Mouse (Mus musculus): ENCODE measurements around the gene Ice2.

Ice2 gene

DNA sequence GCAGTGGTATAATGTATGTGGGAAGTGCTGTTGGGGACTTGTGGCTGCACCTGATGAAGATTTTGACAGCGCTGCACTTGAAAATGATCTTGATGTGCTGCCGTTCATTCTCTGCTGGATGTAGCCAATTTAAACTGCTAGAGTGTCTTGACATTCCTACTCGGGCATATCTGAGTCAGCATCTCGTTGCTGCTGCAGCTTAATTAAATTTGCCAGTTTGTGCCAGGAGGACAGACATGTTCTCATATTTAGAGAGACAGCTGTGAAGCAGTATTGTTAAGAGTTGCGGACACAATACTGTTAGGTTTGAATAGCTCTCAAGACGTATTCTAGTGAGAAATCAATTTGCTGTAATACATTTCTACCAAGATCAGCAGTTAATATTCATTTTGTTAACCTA is 7.0 kb downstream of the Ice2 start:
- no peak for DNase-seq (ENCODE audit: low spot score)

DNA sequence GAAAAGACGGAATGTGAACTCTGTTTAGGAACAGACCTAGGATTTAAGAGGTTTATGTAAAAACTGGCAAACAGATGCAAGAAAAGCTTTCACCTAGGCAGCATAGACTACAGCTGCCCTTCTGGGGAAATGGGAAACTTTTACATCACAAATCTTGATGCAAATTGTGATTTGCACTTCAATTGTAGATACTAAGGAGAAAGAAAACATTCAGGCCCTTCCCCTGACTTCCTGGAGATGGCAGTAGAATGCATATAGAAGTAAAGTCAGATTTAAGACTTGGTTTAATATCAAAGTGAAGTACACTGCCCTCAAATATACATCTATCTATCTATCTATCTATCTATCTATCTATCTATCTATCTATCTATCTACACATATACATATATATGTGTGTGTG is 21.8 kb downstream of the Ice2 start:
- no peak for DNase-seq (ENCODE audit: low spot score)

DNA sequence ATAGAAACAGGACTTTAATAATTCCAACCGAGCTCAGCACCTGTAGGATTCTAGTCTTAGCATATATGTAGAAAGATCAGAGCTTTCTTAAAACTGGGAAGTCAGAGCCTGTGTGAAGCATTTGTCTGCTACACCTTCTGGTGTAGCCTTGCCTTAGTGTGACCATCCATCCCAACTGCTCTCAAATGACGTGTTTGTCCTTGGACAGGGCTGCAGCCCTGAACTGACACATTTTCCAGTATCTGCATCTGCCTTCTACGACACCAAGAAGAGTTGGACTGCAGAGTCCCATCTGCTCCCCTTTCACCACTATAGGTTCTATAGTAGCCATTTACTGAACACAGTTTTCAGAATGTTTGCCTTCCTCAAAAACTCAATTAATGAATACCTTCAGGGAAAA is 32.8 kb downstream of the Ice2 start:
- no peak for DNase-seq (ENCODE audit: low spot score)

DNA sequence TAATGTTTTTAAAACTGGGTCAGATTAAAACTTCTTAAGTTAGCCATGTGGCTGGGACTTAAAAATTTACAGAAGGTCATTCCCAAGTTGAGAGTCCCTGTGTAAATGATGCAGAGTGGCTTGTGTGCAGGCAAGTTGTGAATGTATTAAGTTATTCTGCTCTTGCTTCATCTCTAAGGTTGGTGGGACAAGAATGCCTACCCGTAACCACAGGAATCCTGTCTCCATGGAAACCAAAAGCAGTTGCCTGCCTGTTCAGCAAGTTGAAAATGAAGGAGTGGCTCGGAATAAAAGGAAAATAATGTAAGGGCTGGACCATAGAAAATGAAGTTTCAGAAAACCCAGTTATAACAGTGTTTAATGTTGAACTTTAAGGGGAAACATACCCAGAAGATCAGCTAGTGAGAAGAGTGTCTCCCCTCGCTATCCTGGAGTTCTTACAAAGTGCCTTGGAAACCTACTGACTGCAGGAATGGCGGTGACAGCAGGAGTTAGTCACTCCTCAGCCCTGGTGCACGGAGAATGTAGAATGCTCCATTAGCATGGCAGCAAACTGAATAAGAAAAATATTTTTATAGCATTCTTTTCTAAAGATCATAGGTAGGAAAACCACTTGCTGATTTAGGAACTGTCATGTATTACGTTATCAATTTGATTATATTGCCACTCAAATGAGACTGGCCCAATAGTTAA is 34.3 kb downstream of the Ice2 start:
- DNase-seq (ENCODE audit: low spot score) = no peak

DNA sequence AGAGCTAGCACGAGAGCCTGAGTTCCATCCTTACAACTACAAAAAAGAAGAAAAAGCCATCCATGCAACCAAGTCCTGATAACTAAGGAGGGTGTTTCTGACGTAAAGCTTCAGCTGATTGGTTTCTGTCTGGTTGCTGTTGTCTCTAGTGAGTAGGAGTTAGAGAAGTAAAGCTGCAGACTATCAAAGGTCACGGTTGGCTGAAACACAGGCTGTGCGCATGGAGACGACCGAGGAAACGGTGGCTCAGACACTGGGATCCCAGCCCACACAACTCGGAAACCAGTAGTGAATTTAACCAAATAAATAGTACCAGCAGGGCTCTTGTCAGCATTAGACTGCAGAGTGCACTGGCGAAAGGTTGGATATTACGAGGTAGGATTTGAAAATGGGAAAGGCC is 37.5 kb downstream of the Ice2 start:
- DNase-seq (ENCODE audit: low spot score) = no peak

DNA sequence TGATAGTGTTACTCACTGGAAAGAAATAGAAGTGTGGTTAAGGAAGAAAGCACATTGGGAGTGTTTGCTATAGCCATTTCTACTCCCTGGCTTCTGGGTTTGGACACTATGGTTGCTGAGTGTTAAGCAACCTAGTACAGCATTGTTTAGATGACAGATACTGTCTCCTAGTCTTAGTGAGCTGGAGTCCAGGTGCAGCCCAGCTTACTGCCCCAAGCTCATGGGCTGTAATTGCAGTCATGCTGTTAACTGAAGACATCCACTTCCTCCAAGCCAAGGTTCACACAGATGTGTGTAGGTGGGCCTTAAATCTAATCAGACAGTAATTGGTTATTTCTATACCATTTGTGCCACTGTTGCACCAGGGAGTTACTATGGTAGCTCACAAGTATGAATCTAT is 38.0 kb downstream of the Ice2 start:
- DNase-seq (ENCODE audit: low spot score) = no peak

DNA sequence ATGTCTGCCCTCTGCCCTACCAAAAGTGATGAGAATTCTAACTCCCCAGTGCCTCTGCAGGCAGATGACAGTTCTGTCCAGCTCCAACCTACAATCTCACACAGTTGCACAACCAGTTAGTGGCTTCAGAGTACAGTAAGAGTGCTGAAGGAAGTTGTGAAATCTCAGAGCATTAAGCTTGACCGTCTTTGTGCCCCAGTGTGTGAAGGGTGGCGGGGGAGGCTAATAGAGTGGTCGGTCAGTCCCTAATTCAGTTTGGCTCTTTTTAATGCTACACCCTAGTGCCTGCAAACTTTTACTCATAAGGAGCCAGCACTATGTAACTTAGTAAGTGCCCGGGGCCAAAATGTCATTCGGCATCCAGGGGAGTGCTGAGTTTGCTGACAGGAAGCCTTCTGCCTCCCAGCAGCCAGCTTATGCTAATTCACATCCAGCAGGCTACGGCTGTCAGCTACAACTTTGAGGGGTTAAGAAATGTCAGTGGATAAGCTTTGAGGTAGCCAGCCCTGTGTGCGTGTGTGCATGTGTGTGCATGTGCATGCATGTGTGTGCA is 42.2 kb downstream of the Ice2 start:
- DNase-seq (ENCODE audit: low spot score) = no peak

DNA sequence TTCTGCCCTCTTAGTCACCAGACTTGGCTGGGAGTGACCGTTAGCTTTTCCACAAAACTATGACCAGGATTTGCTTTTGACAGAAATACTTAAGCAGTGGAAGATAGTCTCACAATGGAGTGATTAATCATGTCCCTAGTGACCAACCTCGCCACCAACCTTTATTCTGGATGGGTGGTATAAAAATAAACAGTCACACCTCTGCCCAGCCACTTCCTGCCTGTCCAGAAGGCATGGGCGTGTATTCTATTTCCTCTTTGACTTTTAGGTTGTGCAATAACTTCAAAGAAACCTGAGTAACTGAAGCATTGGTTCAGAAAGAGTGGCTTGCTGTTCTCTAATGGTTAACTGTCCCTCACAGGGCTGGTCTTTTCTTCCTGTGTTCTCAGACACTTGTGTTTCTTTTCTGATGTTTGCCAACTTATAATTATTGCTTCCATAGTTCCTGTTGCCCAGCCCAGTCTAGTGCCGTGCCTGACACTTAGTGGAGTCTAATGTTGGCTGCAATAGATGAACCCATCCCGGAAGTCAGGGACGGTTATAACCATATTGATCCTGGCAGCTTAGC is 44.8 kb downstream of the Ice2 start:
- DNase-seq (ENCODE audit: low spot score) = no peak

DNA sequence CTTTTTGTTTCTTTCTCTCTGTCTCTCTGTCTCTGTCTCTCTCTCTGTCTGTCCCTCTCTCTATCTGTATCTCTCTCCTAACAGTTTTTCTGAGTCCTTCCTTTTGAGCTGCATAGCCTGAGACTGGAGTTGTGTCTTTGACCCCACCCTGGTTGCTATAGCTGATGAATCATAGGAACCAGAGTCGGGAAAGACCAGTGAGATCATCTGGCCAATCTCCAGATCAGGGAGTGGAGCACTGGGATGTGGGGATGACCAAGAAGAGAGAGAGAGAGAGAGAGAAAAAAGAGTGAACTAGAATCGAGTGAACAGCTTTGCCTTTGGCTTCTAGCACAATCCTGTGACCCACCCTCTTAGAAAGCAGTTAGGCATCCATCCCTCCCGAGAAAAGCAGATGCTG is 45.5 kb downstream of the Ice2 start:
- peak; percentile 56 for DNase-seq (ENCODE audit: low spot score)

DNA sequence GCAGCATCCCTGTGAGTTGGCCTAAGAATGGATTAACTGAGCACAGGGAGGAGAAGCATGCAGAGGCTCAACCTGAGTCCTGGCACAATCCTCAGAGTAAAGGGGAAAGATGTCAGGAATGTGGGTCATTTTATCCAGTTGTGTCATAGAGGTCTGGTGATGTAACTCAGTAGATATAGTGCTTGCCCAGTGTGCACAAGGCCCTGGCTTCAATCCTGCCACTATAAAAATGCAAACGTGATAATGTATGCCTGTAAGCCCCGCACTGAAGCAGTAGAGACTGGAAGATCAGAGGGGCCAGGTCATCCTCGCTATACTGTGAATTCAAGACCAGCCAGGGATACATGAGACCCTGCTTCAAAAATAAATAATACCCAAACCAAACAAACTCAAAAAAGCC is 51.1 kb downstream of the Ice2 start:
- no peak for DNase-seq (ENCODE audit: low spot score)

DNA sequence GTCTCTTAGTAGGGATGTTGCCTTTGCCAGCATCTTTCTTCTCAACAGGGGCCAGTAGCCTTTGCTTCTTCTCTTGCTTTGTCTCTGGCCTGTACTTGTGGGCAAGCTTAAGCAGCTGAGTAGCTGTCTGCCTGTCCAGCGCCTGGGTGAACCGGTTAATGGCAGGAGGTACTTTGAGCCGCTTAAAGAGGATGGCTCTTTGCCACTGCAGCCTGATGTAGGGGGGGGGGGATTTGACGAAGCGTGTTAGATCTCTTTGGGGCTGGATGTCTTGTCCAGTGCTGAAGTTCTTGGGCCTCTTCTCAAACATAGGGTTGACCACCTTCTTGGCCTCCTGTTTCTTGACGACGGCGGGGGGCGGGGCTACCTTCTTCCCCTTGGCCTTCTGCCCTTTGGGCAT is 52.9 kb downstream of the Ice2 start:
- no peak for DNase-seq (ENCODE audit: low spot score)

DNA sequence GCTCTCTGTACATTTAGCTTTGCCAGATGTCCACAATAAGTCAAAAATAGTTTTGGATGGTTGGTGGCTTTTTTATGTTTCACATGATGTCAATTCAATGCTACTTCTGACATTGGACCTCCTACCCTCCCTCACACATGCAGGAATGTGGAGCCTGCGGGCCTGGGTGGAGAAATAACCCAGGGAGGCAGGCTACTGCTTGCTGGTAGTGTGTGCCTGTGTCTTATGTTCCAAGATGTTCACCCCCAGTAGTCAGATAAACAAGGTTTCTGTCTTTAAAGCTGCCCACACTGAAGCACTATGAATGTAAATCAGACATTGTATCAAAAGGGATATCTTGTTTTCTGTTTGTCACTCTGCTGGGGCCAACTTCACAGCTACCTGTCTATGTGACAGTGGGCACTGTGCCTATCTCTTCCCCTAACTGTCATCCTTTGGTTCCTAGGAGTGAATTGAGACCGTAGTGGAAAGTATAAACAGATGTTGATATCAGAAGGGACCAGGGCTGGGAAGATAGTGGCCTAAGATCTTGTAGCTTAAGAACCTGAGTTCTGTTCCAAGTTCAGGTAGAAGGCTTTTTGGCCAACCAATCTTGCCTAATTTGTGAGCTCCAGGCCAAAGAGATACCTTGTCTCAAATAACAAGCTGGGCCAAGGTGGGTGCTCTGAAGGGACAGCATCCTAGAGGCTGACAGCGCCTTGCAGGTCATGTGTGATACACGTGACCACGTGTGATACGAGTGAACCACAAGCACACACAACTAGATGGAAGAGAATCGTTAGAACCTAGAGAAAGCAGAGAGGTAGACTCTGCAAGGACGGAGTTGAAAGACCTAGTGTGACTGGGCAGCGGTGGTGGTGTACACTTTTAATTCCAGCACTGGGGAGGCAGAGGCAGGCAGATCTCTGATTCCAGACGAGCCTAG is 54.4 kb downstream of the Ice2 start:
- no peak for DNase-seq (ENCODE audit: low spot score)

DNA sequence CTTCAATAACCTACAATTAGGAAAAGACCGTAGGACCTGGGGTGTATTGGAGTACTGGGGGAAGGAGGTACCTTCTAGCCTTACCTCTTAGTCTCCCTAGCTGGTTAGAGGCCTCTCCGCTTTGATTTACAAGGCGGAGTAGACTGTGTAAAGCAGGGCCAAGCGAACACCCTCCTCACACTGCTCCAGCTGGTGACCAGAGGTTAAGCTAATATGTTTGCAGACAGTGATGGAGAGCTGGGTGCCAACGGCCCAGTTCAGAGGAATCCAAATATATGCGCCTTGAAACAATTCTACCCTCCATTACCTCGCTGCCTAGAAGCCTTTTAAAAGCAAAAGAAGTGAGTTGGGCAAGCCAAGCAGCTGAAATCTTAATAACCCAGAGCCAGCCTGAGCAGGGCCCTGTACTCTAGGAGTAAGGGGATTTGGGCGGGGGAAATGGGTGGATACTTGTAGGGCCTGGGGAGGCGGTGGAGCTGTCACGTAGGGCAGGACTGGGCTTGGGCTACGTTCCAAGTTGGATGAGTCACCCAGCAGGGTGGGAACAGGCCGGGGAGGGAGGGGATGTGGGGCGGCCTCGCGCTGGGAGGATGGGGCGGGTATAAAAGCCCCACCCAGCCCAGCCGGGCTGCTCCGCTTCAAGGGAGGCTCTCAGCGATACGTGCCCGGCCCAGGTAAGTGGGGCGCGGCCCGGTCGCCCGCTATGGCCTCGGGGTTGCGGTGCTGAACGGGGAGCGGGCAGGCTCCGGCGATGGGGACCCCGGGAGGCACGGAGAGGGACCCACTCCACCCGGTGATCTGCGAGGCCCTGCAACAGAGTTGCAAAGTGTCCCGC is 55.6 kb downstream of the Ice2 start, which contains the start of gene Anxa2:
Anxa2 (plus strand) TSS at position 555 of the 835 bp plus-strand sequence.
- peak; percentile 98 for DNase-seq (ENCODE audit: low spot score)

DNA sequence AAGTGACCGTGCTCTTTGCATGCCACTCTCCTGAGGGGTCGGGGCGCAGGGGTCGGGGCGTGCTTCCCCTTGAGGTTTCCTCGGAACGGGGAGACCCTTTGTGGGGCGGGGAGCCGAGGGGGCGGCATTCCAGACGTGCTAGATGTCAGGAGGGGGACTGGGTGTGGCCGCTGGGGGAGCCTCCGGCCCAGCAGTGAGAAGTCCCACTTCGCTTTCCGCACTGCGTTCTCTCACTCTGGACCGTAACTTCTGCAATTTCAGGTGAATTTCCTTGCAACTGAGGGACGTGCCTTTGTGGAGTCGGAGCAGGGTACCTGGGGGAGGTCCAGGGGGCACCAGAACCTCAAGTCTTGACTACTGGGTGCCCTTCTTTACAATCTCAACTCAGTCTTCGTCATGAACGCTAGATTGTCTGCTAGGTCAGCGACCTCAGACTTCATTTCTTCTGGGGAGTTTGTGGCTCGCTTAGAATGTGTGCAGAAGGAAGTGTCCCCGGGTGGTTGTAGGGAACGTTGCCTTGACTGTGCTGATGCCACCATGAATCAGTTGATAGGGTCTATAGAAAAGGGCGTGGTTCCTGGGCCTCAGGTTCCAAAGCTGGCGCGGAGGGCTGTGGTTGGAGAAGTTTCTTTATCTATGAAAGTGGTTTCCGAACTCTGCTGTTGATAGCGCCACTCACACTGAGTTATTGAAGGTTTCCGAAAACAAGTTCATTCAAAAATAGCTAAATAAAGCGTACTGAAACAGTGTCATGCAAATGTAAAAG is 56.4 kb downstream of the Ice2 start:
- no peak for DNase-seq (ENCODE audit: low spot score)

DNA sequence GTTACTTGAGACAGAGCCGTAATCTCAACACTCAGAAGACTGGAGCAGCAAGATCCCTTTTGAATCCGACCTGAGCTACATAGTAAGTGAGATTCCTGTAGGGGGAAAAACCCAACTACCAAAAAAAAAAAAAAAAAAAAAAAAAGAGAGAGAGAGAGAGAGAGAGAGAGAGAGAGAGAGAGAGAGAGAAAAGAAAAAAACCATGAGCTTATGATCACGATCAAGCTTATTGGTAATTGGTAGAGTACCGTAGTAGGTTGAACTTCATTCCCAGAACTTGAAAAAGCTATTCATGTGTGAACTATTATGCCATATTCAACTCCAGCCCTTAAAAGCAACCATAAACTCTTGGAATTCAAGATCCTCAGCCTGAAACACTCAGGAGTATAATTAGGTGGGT is 57.0 kb downstream of the Ice2 start:
- DNase-seq (ENCODE audit: low spot score) = no peak

DNA sequence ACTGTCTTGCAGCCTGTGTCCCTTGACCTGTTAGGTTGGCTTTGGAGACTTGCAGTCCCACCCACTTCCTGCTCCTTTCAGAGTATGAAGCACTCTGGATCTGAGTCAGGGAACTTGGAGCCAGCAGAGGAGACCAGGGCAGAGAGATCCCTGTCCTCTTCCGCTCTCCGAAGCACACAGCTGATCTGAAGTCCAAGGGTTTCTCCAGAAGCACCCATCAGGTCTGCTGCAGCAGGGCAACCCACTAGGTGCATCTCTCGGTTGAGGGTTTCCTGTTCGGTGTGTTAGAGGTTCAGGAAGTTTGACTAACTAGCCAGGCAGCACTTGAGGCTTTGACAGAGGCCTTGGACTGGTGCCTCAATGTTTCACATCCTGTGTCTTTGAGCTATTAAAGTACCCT is 57.7 kb downstream of the Ice2 start:
- no peak for DNase-seq (ENCODE audit: low spot score)

DNA sequence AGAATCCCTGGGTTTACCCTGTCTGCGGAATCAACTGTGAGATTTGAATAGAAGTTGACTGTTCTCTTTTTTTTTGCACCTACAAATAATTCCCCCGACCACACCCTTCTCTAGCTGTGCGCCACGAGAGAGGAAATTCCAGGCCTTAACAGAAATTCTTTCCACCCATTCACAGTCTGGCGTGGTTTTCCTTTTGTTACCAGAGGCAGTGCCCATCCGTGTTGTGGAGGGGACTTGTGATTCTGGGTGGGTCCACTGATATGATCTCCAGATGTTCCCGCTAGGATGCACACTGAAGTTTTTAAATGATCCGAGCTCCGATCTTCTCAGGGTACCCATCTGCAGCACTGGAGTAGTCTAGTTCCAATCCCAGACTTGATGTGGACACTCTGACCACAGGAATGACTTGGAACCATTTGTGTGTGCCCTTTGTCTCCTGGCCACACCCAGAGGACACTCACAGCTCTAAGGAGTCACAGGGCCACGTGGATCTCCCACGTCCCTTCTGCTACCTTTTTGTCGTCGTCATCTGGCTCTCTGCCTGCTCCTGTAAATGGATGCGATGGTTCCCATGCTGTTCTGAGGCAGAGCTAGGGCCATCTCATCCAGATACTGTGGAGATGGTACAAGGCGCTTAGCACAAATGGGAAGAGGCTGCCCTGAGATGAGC is 58.8 kb downstream of the Ice2 start:
- no peak for DNase-seq (ENCODE audit: low spot score)

DNA sequence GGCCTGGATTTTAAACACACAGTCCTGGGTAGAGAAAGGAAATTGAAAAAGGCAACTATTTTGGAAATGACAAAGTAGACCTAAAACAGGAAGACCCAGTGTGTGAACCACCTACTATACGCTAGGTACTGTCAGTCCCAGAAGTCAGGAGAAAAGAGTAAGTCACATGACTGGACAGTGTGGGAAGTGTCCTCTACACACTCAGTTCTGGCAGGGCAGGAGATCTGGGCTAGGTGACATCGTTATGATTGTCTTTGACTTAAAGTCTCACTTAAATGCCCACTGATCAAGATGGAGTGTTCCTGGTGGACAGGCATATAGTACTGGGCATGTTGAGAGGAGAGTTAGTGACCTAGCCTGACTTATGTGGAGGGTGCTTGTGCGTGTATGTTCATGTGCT is 59.4 kb downstream of the Ice2 start:
- no peak for DNase-seq (ENCODE audit: low spot score)

DNA sequence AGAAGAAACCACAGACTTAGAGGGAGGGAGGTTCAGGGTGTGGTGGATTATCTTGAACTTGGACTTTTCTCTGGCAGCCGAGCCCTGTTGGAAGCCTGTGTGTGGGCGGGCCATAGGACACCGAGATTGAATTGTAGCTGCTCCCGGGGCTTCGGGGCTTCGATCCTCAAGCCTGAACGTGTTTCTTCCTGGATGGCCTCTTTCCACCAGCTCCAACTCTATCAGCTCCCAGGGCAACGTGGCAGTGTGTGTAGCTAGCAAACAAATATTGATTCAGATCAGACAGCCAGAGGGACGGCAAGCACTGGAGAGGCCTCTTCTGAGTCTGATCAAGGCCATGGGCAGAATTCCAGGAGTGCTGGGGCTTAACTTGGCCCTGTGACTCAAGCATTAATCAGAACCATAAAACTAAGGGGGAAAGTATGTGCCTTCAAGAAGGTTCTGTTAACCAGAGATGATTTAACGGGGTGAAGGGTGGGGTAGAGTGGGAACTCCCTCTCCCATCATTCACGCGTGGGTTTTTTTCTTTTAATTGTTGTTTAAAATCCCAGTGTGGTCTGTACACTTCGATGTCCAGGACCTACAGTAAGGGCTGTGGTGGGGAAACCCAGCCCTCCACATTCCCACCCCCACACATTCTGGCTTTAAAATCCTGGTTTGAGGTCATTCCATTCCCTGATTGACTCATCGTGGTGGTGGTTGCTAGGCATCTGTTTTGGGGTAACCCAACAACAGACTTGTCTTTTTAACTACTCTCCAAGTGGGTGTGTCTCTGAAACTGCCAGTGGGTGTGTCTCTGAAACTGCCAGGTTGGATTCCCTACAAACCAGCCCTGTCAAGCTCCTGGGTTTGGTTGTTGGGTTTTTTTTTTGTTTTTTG is 60.3 kb downstream of the Ice2 start:
- DNase-seq (ENCODE audit: low spot score) = peak; percentile 78

DNA sequence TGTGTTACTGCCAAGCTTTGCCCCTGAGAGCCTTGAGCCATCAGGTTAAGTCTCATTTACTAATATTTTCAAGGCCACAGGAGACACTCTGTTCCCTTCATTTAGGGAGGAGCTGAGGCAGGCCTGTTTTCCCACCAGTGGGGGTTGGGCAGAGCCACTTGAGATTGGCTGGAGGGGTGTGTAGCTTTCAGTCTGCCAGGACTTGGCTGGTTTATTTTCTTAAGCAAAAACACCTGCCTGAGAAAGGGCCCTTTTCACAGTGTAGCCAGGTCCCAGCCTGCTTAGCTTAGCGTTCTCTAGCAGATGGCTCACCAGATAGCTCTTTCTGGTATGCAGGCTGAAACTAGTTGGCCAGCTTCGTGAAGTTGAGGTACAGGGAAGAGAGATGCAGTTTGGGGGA is 61.3 kb downstream of the Ice2 start:
- DNase-seq (ENCODE audit: low spot score) = peak; percentile 65
